Mouse (Mus musculus) cerebellum, postnatal 36 days (tissue): ENCODE data around the gene Aco1.

Source experiments
- DNase-seq, 2 experiments: peaks; one replicate each; pipeline ENCODE4 v3.0.0; 2021 to 2022; ENCODE audit warnings: mixed read lengths in 2 of 2

The Aco1 gene

DNA sequence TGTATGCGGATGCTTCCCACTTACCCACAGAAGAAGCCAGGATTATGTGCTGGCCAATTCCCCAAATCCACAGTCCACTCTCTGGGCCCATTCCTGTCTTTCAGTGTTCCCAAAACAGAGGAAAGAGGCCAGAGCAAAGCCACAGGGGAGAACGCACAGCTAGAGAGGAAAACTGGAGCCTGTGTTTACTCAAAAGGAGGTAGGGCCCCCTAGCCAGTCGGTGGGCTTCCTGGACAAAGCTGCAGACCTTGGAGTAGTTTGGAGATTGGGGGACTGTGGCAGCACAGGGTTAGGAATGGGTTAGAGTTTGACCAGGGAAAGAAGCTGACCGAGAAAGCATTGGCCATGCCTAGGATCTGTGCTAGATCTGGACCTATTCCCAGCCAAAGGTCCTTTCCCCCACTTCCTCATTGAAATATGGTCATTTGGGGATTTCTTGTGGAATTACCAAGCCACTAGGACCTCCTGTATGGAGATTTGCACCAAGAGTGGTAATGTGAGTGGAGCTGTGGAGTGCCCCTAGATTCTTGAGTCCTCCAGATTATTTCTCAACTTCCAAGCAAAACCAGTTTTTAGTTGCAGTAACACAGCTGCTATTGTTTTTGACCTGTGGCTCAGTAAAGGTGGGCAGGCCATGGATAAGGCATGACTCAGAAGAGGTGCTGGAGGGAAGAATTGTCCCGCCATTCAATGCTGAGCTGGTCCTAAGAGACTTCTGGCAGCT, 14.8 kb downstream of the Aco1 start:
- DNase-seq, result no peak

DNA sequence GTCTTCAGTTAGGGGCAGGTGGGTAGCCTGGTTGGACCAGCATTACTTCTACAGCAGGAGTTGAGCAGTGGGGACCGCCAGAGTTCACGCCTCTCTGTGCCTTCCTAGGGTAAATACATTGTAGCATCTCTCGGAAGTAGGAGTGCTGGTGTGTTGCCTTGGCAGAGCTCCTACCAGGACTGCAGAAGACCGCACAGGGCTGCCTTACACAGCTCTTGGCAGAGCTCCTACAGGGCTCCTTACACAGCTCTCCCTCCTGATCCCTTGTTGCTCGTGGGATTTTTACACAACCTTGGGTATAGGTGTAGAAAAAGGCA, 15.3 kb downstream of the Aco1 start:
- DNase-seq, result peak; percentile 9 to 13

DNA sequence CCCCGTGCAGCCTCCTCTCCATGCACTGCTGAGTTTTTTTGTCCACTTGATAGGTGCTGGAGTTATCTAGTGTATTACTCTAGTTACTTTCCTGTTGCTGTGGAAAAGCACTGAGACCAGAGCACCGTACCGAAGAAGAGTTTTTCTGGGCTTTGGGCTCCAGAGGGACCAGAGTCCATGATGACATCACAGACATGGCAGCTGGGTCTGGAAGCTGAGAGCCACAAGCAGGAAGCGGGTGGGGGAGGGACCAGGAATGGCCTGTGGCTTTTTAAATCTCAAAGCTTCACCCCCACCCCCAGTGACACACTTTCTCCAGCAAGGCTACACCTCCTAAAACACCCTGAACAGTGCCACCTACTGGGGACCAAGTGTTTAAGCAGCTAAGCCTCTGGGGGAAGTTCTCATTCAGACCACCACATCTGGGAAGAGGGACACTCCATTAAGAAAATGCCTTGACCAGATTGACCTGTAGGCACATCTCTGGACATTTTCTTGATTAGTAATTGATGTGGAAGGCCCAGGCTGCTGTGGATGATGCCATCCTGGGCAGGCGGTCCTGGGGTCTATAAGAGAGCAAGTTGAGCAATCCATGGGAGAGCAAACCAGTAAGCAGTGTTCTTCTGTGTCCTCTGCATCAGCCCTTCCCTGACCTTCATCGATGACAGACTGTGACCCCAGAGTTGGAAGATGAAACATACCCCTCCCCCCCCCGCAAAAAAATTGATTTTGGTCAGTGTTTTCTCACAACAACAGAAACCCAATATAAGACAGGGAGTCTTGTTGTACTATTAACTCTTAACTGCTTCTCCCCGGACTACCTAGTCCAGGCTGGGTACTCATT, 17.9 kb downstream of the Aco1 start:
- no peak for DNase-seq

DNA sequence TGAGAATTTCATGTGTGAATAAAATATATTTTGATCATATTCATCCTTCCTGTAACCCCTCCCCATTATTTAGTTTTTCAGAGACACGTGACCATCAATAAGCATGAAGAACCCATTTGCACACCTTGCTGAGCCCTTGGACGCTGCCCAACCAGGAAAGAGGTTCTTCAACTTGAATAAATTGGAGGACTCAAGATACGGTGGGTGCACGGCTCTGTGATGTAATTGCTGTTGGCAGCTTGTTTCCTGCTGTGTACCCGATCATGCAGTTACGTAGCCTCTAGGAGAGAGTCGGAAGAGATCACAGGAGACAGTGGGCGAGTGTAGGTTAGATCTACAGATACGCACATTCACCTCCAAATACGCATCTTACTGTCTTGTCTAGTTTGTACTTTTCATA, 20.8 kb downstream of the Aco1 start:
- no peak for DNase-seq

DNA sequence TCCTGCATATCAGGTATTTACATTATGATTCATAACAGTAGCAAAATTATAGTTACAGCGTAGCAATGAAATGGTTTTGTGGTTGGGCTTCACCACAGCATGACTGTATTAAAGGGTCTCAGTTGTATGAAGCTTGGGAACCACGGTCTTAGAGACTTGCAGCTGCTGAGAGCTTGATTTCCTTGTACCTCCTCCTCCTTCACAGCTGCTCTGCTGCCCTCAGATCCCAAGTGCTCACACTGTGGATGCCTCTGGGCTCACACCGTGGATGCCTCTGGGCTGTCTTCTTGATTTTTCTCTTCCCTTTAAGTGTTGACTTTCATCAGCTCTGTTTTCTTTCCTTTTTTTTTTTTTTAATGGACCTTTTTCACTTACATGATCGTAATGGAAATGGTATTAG, 28.6 kb downstream of the Aco1 start:
- DNase-seq, result no peak

DNA sequence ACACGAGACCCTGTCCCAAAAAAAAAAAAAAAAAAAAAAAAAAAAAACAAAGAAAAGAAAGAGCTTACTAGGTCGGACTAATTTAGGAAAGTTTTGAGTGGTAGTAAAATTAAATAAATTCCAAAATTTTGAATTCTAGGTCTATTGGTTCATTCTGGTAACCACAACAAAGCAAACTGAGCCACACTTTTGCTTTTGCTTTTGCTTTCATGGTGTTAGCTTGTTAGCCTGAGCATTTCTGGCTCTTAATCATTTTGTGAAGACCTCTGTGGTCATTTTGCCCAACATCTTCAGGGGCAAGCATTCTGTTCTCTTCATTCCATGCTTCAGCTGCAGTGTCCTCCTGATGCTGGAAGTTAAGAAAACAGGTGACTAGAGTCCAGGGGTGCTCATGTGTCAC, 29.5 kb downstream of the Aco1 start:
- no peak for DNase-seq

DNA sequence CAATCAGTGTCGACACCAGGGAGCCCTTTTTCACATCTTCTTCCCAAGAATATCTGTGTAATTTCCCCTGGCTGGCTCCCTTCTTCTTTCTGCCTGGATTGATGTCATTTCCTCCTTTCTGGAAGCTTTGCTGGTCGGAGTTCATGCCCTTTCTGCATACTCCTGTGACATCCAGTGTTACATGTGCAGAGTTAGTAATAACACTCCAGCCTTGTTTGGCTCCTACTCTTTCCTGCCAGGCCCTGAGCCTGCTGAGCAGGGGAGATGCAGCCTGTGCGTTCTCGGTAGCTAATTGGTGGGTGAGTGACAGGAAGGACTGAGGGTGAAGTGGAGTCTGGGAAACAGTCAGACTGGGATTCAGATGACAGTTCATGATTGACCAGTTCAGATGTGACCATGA, 31.4 kb downstream of the Aco1 start:
- no peak for DNase-seq

DNA sequence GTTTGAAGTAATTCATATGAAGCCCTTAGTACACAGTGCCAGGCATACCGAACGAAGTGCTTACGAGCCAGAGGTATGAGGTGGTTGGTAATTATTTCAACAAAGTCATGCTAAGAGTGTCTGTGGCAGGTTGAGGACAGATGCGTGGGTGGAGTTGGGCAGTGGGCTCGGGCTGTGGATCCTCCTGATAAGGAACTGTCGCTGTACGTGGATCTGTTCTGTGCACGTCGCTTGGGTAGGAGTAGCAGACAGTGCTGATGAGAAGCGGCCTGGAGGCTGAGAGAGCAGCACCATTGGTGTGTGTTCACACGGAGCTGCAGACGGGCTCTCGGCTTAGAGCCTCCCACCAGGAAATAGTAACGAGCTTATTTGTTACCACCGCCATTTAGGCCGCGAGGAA, 35.7 kb downstream of the Aco1 start:
- DNase-seq, result no peak

DNA sequence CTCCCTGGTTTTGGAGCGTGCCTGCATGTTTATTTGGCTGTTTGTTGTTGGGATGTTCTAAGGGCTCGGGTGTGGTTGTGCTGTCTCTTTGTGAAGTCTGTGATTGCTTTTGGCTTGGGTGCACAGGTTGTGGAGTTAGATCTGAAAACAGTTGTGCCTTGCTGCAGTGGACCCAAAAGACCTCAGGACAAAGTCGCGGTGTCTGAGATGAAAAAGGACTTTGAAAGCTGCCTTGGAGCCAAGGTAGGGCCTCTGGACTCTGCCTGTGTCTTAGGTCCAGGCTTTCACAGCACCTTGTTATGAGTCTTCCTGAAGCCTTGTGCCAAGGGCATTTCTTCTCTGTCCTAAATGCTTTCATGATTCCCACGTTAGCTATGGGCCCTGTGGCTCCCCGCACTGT, 37.2 kb downstream of the Aco1 start:
- DNase-seq, result no peak

DNA sequence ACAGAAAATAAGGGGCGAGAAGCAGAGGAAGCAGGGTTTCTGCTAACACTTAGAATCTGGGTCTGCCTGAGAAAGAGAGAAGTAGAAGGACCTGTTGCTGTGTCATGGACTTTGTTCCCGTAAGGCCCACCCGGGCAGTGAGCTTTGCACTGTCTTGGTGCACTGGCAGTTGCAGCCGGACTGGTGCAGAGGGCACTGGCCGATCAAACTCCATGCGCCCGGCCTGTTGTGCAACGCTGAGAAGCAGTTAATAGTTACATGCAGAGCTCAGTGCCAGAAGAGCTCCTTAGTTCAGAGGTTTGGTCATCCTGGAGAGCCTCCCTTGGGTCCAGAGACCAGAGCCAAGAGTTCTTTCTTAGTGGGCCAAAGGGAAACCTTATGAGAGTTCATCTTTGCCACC, 38.8 kb downstream of the Aco1 start:
- DNase-seq, result no peak

DNA sequence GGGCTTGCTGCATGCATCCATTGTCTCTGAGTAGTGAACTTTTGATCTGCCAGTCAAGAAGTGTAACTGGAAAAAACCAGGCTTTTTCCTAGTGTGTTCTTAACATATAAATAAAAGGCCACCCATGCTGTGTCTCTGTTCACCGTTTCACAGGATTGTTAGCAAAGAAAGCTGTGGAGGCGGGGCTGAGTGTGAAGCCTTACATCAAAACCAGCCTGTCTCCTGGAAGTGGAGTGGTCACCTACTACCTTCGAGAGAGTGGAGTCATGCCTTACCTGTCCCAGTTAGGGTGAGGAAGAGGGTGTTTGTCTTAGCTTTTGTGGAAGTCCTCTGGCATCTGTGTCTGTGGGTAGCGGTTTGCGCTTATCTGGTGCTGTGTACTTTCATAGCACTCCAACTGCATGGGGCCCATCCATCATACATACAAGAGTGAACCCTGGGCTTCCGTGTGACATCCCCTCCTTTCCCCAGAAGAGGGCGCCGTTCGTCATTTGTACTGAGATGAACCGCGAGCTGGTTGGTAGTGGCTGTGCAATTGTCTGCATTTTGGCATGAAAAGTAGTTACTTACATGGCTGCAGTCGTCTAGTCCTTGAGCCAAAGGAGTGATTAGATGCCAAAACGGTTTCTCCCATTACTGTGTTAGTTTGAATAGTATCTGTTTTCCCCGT, 39.9 kb downstream of the Aco1 start:
- peak; percentile 49 to 53 for DNase-seq

DNA sequence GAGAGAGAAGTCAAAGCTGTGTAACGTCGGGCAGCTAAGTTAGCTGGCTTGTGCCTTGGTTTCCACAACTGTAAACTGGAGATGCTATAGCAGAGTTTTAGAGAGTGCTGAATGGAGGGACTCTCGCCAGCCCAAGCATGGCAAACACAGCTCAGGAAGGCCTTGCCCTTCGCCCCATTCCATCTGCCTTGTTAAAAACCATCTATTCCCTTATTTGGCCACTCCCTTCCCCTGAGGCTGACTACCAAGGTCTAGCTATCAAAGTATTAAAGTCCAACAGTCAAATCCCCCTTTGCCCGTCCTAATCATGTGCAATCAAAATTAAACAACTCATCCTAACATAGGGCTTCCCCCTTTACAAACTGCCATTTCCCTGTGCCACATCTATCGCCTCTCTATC, 40.9 kb downstream of the Aco1 start:
- no peak for DNase-seq

DNA sequence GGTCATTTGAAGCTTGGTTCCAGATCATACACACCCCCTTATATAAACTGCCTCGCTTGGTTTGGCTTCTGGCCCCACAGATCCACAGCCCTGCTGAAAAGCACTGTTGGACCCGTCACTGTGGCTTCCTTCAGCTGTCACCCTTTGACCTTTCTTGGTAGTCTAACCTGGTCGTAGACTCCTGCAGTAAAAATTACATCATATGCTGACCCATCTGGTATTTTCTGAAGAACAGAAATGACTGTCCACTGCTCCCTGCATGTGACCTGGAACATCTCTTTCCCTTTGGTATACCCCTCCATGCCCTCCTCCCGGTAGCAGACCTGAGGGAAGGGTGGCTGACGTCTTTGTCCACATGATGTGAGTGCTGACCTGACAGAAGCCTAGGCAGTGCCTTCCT, 41.6 kb downstream of the Aco1 start:
- no peak for DNase-seq

DNA sequence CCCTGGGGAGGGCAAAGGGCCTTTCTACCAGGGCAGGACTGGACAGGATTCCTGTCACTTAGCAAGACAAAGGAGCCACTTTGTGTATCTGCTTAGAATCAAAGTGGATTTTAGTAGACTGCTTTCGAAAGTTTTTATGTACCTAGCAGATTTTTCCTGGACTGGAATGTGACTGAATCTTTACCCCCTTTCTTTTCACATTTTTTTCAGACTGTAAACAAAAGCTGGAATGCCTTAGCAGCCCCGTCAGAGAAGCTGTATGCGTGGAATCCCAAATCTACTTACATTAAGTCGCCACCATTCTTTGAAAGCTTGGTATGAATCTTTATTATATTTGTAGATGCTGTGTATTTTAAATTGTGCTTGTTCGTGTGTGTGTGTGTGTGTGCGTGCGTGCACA, 45.1 kb downstream of the Aco1 start:
- no peak for DNase-seq

DNA sequence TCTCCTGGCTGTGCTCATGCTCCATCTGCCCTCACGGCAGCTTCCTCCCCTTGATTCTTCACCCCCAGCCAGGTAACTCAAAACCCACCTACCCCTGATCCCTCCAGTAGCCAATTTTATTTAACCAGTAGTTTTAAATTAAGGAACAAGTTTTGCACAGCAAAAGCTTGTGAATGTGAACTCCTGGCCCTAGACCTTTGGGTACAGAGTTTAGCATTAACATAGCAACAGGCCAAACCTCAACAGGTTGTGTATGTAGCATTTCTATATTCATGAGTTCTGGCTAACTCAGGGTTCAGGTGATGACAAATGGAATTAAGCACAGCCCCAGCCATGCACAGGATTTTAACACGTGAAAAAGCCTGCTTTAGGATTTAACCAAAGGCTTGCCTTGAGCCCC, 49.4 kb downstream of the Aco1 start:
- DNase-seq, result no peak

DNA sequence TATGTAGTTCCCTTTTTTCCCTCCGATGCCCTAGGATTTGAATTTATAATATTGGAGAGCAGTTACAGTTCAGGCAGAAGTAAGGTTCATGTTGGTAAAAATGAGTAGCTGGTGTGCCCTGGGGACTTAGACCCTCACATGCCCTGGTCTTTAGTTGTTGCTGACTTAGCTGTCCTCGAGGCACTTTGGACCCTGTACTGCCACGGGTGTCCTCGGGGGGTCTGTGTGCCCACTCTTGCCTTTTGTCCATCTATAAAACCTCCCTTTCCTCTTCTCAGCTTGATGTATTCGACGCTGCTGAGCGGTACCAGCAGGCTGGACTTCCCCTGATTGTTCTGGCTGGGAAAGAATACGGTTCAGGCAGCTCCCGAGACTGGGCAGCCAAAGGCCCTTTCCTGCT, 50.6 kb downstream of the Aco1 start:
- no peak for DNase-seq

DNA sequence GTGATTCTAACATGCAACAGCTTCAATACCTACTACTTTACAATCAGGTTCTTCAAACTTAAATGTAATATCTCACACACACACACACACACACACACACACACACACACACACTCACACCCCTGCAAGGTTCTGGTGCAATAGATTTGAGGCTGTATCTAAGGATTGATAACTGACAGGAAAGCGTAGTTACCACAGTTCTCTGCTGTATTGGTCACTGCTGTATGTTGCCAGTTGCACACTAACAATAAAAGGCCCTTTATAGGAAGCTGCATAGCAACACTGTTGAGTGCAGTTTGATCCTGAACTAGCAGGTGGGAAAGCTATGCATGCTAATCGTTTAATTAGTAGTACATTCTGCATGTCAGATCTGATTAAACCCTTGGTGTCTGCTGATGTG, 52.5 kb downstream of the Aco1 start:
- no peak for DNase-seq

DNA sequence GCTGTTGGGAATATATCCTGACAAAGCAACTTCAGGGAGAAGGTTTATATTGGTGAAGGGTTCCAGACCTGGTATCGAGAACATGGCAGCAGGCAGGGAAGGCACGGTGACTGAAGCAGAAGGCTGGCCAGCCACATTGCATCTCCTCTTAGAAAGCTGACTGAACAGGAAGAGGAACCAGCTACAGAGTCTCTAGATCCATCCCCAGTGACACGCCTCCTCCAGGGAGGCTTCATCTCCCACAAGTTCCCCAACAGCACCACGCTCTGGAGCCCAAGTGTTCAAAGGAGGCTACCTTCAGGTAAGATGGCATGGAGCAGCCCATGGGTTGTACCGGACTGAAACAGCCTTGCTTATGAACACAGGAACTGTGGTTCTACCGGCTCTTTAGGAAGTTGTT, 59.3 kb downstream of the Aco1 start:
- no peak for DNase-seq

DNA sequence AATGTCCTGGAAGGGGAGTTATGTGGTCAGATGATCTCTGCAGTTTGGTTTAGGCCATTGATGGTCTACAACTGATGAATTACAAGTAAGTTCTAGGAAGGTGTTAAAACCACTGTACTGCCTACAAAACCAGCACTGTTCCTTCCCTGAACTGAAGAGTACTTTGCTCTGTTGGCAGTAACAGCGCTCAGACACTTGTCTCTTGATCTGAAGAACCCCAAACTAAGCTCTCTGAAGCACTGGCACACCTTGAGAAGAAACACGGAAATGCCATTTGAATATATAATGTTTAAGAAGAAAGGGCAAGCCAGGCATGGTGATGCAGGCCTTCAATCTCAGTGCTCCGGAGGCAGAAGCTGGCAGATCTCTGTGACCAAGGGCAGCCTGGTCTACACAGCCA, 61.5 kb downstream of the Aco1 start:
- no peak for DNase-seq

DNA sequence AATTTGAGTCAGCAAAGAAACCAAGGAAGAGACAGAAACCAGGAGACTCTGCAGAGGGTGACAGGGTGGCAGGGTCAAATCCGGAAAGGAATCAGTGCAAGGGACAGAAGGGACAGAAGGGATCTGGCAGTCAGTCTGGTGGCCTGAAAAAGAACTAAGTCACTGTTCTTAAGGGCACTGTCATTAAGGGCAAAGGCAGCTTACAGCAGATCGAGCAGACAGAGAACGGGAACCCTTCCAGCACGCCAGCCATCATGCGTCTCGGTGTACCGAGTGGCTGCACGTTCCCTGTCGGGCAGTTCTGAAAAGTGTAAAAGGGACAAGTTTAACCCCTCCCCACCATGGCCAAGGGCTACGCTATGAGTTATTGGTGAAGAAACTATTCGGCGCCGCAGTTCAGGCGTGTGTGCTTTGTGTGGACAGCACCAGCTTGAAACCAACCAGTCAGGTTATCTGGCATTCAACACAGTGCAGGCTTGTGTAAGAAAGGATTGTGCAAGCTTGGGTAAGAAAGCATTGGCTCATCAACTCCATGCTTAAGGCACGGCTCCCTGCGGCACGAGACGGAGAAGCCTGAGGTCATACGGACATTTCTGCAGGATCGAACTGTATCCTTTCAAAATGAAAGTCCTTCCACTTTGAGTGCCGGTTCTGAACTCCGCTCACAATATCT, 62.5 kb downstream of the Aco1 start:
- no peak for DNase-seq

DNA sequence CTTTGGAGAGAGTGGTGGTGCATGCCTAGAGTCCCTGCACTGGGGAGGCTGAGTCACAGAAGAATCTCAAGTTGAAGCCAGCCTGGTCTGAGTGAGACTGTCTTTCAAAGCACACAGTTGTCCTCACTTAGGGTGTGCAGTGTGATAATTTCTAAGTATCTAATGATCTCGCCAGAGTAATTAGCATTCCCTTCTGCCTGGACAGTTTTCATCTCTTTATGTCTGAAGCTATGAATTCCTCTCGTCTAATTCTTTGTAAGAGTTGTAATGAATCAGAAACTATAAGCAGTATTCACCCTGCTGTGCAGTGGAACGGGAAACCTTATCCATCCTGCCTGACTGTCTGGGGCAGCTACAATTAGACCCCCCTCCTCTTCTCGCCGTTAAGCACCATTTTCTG, 64.8 kb downstream of the Aco1 start:
- DNase-seq, result no peak

DNA sequence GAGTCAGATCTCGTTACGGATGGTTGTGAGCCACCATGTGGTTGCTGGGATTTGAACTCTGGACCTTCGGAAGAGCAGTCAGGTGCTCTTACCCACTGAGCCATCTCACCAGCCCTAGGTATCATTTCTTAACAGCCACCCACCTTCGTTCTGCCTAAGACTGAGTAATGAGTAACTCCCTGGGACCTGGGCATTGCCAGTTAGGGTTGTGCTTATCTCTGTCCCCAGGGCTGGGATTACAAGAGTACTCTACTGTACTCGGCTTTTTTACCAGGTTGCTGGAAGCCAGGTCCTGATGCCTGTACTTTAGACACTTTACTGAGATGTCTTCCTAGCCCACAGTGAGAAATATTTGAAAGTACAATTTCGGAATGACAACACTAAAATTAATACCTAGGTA, 69.3 kb downstream of the Aco1 start:
- no peak for DNase-seq

DNA sequence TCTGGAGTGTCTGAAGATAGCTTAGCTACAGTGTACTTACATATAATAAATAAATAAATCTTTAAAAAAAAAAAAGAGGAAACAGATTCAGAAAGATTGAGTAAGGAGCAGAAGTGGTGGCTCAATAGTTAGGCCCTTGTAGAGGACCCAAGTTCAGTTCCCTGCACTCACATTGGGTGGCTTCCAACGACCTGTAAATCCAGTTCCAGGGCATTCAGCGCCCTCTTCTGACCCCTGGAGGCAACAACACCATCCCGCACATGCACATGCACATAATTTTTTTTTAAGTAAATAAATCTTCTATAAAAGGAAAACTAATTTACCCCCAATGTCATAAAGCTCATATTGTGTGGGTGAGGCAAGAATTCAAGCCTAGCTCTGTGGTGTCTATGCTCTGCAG, 75.0 kb downstream of the Aco1 start:
- no peak for DNase-seq

DNA sequence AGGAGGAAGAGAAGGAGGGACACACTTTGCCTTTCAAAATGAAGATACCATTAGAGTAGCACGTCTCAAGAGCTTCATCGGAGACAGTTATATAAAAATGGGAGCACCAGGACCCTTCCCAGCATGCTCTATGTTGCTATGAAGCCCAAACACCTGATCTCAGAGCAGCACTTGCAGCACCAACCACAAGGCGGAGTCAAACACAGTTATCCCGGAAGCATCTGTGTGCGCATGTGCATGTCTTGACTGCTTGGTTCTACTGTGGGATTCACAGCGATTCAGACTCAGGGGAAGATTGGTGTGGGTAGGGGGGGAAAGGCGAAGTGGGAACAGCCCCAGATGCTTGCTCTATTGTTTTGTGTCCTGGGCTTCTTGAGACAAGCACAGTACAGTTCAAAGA, 75.5 kb downstream of the Aco1 start:
- DNase-seq, result no peak
